24 mouse cellular contexts compared by ENCODE assay signal in the genomic region with DNA sequence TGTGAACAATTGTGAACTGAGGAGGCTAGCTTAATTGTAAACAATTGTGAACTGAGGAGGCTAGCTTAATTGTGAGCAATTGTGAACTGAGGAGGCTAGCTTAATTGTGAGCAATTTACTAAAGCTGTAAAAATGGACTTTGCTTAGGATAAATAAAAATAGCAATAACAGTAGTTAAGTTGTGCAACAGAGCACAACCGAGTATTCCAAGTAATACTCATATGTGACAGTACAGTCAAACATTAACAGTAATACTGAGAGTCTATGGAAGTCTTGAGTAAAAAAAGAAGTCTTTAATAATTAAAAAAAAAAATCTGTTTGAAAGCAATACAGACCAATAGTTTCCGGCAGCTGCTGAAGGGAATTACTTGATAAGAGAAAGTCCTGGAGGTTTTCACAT.
A peak's percentile ranks its signal among the peaks of the same experiment; 100 is the strongest.
DNase-seq lines count a peak whose midpoint lies in the region; ATAC-seq and TF ChIP-seq lines count a peak whose summit lies in the region.
"Had no signal": no experiment of that assay in that cellular context is flagged by ENCODE, and none has a peak within 500 bp of the region (broad histone marks: within the 10 kb centered on the region; RNA-seq: fewer than 3 reads in every experiment).

No protein-coding gene starts in this region.

- DNase-seq in kidney, adult 2 months = peak; percentile 53
- DNase-seq in liver, adult 2 months (ENCODE audit: extremely low read depth, low read depth, low spot score) = peak; percentile 60
- no peak for DNase-seq in liver, embryonic 11.5 days (ENCODE audit: low spot score)
- no peak for DNase-seq in midbrain, postnatal 0 days (ENCODE audit: low spot score)
- DNase-seq: adrenal gland, adult 8-10 months; adrenal gland, postnatal 14 days; adrenal gland, postnatal 36 days; B cell, adult 2 months; cerebellum, adult 11-12 months; cerebellum, adult 2 months; cerebellum, adult 9-10 months; cerebellum, postnatal 10 days; cerebellum, postnatal 25 days had no signal

- no peak for ATAC-seq in kidney, embryonic 16.5 days (ENCODE audit: low FRiP score, low TSS enrichment)
- no peak for ATAC-seq in liver, embryonic 11.5 days (replicated peaks; ENCODE audit: low FRiP score)
- ATAC-seq in intestine, postnatal 0 days = peak; percentile 77
- no peak for ATAC-seq in midbrain, postnatal 0 days (ENCODE audit: low FRiP score)
- ATAC-seq: activated CD4-positive, CD25-positive, alpha-beta regulatory T cell, adult 4 months; CD4-positive, CD25-positive, alpha-beta regulatory T cell, adult 4 months; forebrain, embryonic 13.5 days; forebrain, embryonic 15.5 days; Patski had no signal

- no peaks in the 10 kb centered on the region for H3K9me3 ChIP-seq in kidney, embryonic 16.5 days (ENCODE audit: low read length)
- no peaks in the 10 kb centered on the region for H3K9me3 ChIP-seq in liver, embryonic 11.5 days (ENCODE audit: control insufficient read depth, low read length)
- H3K9me3 ChIP-seq in intestine, postnatal 0 days (ENCODE audit: control insufficient read depth) = no peaks in the 10 kb centered on the region
- H3K9me3 ChIP-seq in midbrain, postnatal 0 days (ENCODE audit: low read length) = no peaks in the 10 kb centered on the region
- H3K9me3 ChIP-seq: embryonic facial prominence, embryonic 10.5 days; embryonic facial prominence, embryonic 12.5 days; forebrain, embryonic 13.5 days; forebrain, embryonic 15.5 days; G1E had no signal

- no peak overlapping the region for H3K9ac ChIP-seq in kidney, embryonic 16.5 days (replicated peaks; ENCODE audit: low read length)
- no peak overlapping the region for H3K9ac ChIP-seq in liver, adult 2 months (ENCODE audit: low read depth, low read length)
- H3K9ac ChIP-seq in liver, embryonic 11.5 days (ENCODE audit: low read depth, low read length) = no peak overlapping the region
- no peak overlapping the region for H3K9ac ChIP-seq in intestine, postnatal 0 days (ENCODE audit: low read depth, low read length)
- no peak overlapping the region for H3K9ac ChIP-seq in midbrain, postnatal 0 days (replicated peaks; ENCODE audit: low read length, poor library complexity, severe bottlenecking)
- H3K9ac ChIP-seq: embryonic facial prominence, embryonic 12.5 days; forebrain, embryonic 13.5 days; forebrain, embryonic 15.5 days had no signal

- H3K27ac ChIP-seq in kidney, adult 2 months (ENCODE audit: insufficient read depth, low read depth, low read length) = no peak overlapping the region
- no peak overlapping the region for H3K27ac ChIP-seq in kidney, embryonic 16.5 days (ENCODE audit: low read length)
- H3K27ac ChIP-seq in liver, adult 2 months (replicated peaks; ENCODE audit: insufficient read depth, low read depth, low read length) = no peak overlapping the region
- no peak overlapping the region for H3K27ac ChIP-seq in liver, embryonic 11.5 days (ENCODE audit: low read depth, low read length)
- H3K27ac ChIP-seq in intestine, postnatal 0 days (ENCODE audit: low read depth, low read length) = no peak overlapping the region
- H3K27ac ChIP-seq in midbrain, postnatal 0 days (ENCODE audit: low read depth, low read length) = no peak overlapping the region
- H3K27ac ChIP-seq: embryonic facial prominence, embryonic 10.5 days; embryonic facial prominence, embryonic 12.5 days; forebrain, embryonic 13.5 days; forebrain, embryonic 15.5 days had no signal

- no peak overlapping the region for H3K4me3 ChIP-seq in kidney, adult 2 months (ENCODE audit: insufficient read depth, low read depth, low read length)
- no peak overlapping the region for H3K4me3 ChIP-seq in kidney, embryonic 16.5 days (ENCODE audit: low read length)
- no peak overlapping the region for H3K4me3 ChIP-seq in liver, adult 2 months (ENCODE audit: insufficient read depth, low read depth, low read length)
- H3K4me3 ChIP-seq in liver, embryonic 11.5 days (ENCODE audit: low read depth, low read length) = no peak overlapping the region
- H3K4me3 ChIP-seq in intestine, postnatal 0 days (ENCODE audit: low read depth, low read length) = no peak overlapping the region
- H3K4me3 ChIP-seq in midbrain, postnatal 0 days (ENCODE audit: low read depth, low read length) = no peak overlapping the region
- H3K4me3 ChIP-seq: embryonic facial prominence, embryonic 10.5 days; embryonic facial prominence, embryonic 12.5 days; forebrain, embryonic 13.5 days; forebrain, embryonic 15.5 days had no signal

- no peaks in the 10 kb centered on the region; the same call in 1 of the 2 replicates for H3K79me2 ChIP-seq in liver, adult 2 months (ENCODE audit: control insufficient read depth, insufficient read depth, low read length)

- no peak for TF ChIP-seq POLR2A in kidney, adult 2 months (IDR thresholded peaks at IDR 0.05; ENCODE audit: low read depth, low read length)
- TF ChIP-seq POLR2A in liver, adult 2 months (IDR thresholded peaks at IDR 0.05; ENCODE audit: extremely low read depth, insufficient read depth, low read length) = no peak

- TF ChIP-seq CTCF in kidney, adult 2 months (conservative IDR thresholded peaks at IDR 0.05; ENCODE audit: insufficient read depth, insufficient read length, low read depth, low read length) = no peak
- TF ChIP-seq CTCF in liver, adult 2 months (IDR thresholded peaks at IDR 0.05; ENCODE audit: low read depth, low read length) = no peak
- TF ChIP-seq CTCF in intestine, postnatal 0 days (IDR thresholded peaks at IDR 0.05; ENCODE audit: low read depth) = no peak
- no peak for TF ChIP-seq CTCF in midbrain, postnatal 0 days (IDR thresholded peaks at IDR 0.05)

- H3K4me1 ChIP-seq in kidney, adult 2 months (ENCODE audit: control insufficient read depth, insufficient read depth, low read length) = peaks cover 7% of the 10 kb centered on the region; the same call in 1 of the 2 replicates
- H3K4me1 ChIP-seq in kidney, embryonic 16.5 days (ENCODE audit: insufficient read depth, low read length) = 0 out of 2 replicates have a peak, but pooled peaks cover 2% of the 10 kb centered on the region
- peaks cover 2% of the 10 kb centered on the region; the same call in 1 of the 2 replicates for H3K4me1 ChIP-seq in liver, adult 2 months (ENCODE audit: control insufficient read depth, insufficient read depth, low read length)
- H3K4me1 ChIP-seq in liver, embryonic 11.5 days (replicated peaks; ENCODE audit: control insufficient read depth, insufficient read depth, low read length) = no peaks in the 10 kb centered on the region
- H3K4me1 ChIP-seq in intestine, postnatal 0 days (replicated peaks; ENCODE audit: control insufficient read depth, insufficient read depth, low read length) = no peaks in the 10 kb centered on the region
- no peaks in the 10 kb centered on the region for H3K4me1 ChIP-seq in midbrain, postnatal 0 days (ENCODE audit: insufficient read depth, low read length)
- H3K4me1 ChIP-seq: embryonic facial prominence, embryonic 10.5 days; embryonic facial prominence, embryonic 12.5 days; forebrain, embryonic 13.5 days; forebrain, embryonic 15.5 days had no signal

- H3K36me3 ChIP-seq in kidney, adult 2 months (ENCODE audit: control insufficient read depth, insufficient read depth, low read length) = peaks cover 6% of the 10 kb centered on the region
- H3K36me3 ChIP-seq in kidney, embryonic 16.5 days (ENCODE audit: insufficient read depth, low read length) = peaks cover 16% of the 10 kb centered on the region
- peaks cover 32% of the 10 kb centered on the region for H3K36me3 ChIP-seq in liver, adult 2 months (ENCODE audit: control insufficient read depth, insufficient read depth, low read length)
- H3K36me3 ChIP-seq in liver, embryonic 11.5 days (ENCODE audit: control insufficient read depth, insufficient read depth, low read length) = 0 out of 2 replicates have a peak, but pooled peaks cover 4% of the 10 kb centered on the region
- H3K36me3 ChIP-seq in intestine, postnatal 0 days (ENCODE audit: control insufficient read depth, insufficient read depth) = peaks cover 22% of the 10 kb centered on the region
- H3K36me3 ChIP-seq in midbrain, postnatal 0 days (ENCODE audit: insufficient read depth, low read length) = peaks cover 7% of the 10 kb centered on the region

- H3K4me2 ChIP-seq in kidney, embryonic 16.5 days (replicated peaks; ENCODE audit: low read depth, low read length) = no peak overlapping the region
- no peak overlapping the region for H3K4me2 ChIP-seq in liver, embryonic 11.5 days
- H3K4me2 ChIP-seq in intestine, postnatal 0 days (replicated peaks; ENCODE audit: low read depth) = no peak overlapping the region
- no peak overlapping the region for H3K4me2 ChIP-seq in midbrain, postnatal 0 days (ENCODE audit: low read depth, low read length, poor library complexity, severe bottlenecking)
- H3K4me2 ChIP-seq: embryonic facial prominence, embryonic 12.5 days; forebrain, embryonic 13.5 days; forebrain, embryonic 15.5 days had no signal

- no peaks in the 10 kb centered on the region for H3K27me3 ChIP-seq in kidney, adult 2 months (replicated peaks; ENCODE audit: control insufficient read depth, insufficient read depth, low read length)
- no peaks in the 10 kb centered on the region for H3K27me3 ChIP-seq in kidney, embryonic 16.5 days (ENCODE audit: insufficient read depth, low read length)
- H3K27me3 ChIP-seq in liver, adult 2 months (ENCODE audit: control insufficient read depth, insufficient read depth, low read length) = no peaks in the 10 kb centered on the region
- H3K27me3 ChIP-seq in liver, embryonic 11.5 days (replicated peaks; ENCODE audit: control insufficient read depth, insufficient read depth, low read length) = no peaks in the 10 kb centered on the region
- no peaks in the 10 kb centered on the region for H3K27me3 ChIP-seq in intestine, postnatal 0 days (replicated peaks; ENCODE audit: control insufficient read depth, insufficient read depth, low read length)
- no peaks in the 10 kb centered on the region for H3K27me3 ChIP-seq in midbrain, postnatal 0 days (ENCODE audit: insufficient read depth, low read length)
- H3K27me3 ChIP-seq: CH12.LX; embryonic facial prominence, embryonic 12.5 days; forebrain, embryonic 13.5 days; forebrain, embryonic 15.5 days; Patski had no signal

- WGBS in kidney, adult 2 months = 48% methylated on average over 2 of the region's 2 CpGs
- WGBS in kidney, embryonic 16.5 days = 76% methylated on average over 2 of the region's 2 CpGs
- 29% methylated on average over 2 of the region's 2 CpGs for WGBS in liver, adult 2 months
- whole genome bisulfite sequencing in liver, embryonic 11.5 days = 81% methylated on average over 2 of the region's 2 CpGs
- 42% methylated on average over 2 of the region's 2 CpGs for WGBS in intestine, postnatal 0 days
- WGBS in midbrain, postnatal 0 days = 89% methylated on average over 2 of the region's 2 CpGs

Comparison
In these comparisons a context has a peak if more than half of its experiments do, and no peak if none do; other contexts are left out.
1. DNase-seq: peak in kidney, adult 2 months (single experiment) and liver, adult 2 months (single experiment); none in liver, embryonic 11.5 days (single experiment) and midbrain, postnatal 0 days (single experiment).